Mouse (Mus musculus): ENCODE data around the gene Mgarp.
"Not testable (repeated sequence)": the region's sequence is repeated elsewhere in the genome, so short reads cannot be mapped to it uniquely, and the experiment has no call there.

Gene Mgarp

GRCm38 (mm10) chr3:51396219-51397068 is at the start of gene Mgarp:
TSS of gene Mgarp (minus strand) at chr3:51396738.
- peak; percentile 70 for DNase-seq (ENCODE audit: low read depth, low spot score)

- DNase-seq (ENCODE audit: low read depth, low spot score), result no peak
Observed at GRCm38 (mm10) chr3:51434871-51435595, 38.5 kb upstream of the Mgarp start.

GRCm38 (mm10) chr3:51434364-51434763 is 37.8 kb upstream of the Mgarp start:
- not testable (repeated sequence) for DNase-seq (ENCODE audit: low read depth, low spot score)

GRCm38 (mm10) chr3:51425394-51425793 is 28.9 kb upstream of the Mgarp start:
- DNase-seq (ENCODE audit: low read depth, low spot score), result no peak

DNA sequence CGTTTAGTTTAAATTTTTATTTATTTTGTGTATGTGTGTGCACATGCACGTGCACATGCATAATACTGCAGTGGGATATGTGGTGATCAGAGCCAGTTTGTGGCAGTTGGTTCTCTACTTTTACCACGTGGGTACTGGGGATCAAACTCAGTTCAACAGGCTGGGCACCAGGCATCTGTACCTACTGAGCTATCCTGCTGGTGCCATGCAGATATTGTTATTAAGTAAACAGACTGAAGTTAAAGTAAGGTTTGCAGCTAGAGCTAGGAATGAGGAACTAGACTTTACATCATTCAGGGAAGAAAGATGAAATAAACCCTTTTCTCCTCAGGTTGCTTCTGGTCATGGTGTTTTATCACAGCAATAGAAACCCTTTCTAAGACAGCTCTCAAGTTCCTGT is 25.4 kb upstream of the Mgarp start:
- no peak for DNase-seq (ENCODE audit: low read depth, low spot score)

DNA sequence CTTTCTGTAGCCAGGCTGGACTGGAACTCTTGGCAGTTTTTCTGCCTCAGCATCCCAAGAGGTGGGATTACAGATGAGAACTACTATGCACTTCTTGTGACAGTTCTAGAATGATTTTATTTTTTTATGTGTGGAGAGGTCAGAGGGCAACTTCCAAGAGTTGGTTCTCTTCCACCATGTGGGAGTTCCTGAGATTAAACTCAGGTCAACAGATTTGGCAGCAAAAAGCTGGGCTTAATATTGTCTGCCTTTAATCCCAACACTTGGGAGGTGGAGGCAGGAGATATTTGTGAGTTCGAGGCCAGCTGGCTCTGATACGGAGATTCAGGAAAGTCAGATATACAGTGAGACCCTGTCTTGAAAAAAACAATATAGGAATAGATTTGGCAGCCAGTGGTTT is 21.4 kb upstream of the Mgarp start:
- no peak for DNase-seq (ENCODE audit: low read depth, low spot score)

DNA sequence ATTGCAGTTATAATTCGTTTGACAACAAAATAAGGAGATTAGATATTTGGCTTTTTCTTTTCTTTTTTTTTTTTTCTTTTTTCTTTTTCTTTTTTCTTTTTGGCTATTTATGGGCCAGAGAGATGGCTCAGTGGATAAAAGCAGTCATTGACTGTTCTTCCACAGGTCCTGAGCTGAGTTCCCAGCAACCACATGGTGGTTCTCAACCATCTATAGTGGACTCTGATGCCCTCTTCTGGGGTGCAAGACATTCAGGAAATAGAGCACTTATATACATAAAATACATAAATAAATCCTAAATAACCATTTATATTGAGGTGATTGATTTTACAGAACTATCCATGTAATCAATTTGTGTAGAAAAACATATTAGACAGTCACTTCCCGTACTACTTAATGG is 20.9 kb upstream of the Mgarp start:
- no peak for DNase-seq (ENCODE audit: low read depth, low spot score)

GRCm38 (mm10) chr3:51417135-51417458 is 20.6 kb upstream of the Mgarp start:
- DNase-seq (ENCODE audit: low read depth, low spot score), result no peak

GRCm38 (mm10) chr3:51416364-51417134 is 20.0 kb upstream of the Mgarp start:
- no peak for DNase-seq (ENCODE audit: low read depth, low spot score)

GRCm38 (mm10) chr3:51416073-51416363 is 19.5 kb upstream of the Mgarp start:
- DNase-seq (ENCODE audit: low read depth, low spot score), result no peak

- DNase-seq (ENCODE audit: low read depth, low spot score), result peak; percentile 93
Observed at GRCm38 (mm10) chr3:51415098-51416072, 18.8 kb upstream of the Mgarp start, which contains the start of gene Naa15. TSS of gene Naa15 (plus strand) at chr3:51415148.

- no peak for DNase-seq (ENCODE audit: low read depth, low spot score)
Observed at GRCm38 (mm10) chr3:51413276-51413675, 16.7 kb upstream of the Mgarp start.

DNA sequence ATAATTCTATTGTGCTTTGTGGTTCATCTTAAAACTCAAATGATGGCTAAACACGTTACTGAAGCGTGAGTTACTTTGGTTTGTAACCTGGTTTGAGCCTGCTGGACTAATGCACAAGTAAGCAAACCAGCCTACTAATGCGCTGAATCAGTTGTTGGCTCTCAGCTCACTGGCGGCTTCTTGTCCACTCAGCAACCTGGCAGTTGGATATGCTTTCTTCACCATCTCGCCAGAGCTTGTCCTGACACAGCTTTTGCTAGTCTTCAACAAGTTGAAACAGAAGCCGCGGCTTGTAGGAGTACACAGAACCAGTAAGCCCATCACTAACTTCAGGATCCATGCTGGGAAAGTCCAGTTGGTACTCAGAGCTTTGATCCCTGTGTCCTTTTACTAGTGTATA is 15.9 kb upstream of the Mgarp start:
- DNase-seq (ENCODE audit: low read depth, low spot score), result no peak

- peak; percentile 89 for DNase-seq (ENCODE audit: low read depth, low spot score)
Observed at GRCm38 (mm10) chr3:51408561-51409183, 12.1 kb upstream of the Mgarp start, which contains the start of gene Ndufc1. TSS of gene Ndufc1 (minus strand) at chr3:51408988.

- DNase-seq (ENCODE audit: low read depth, low spot score), result no peak
Observed at GRCm38 (mm10) chr3:51407870-51408560, 11.5 kb upstream of the Mgarp start.

GRCm38 (mm10) chr3:51402628-51403027 is 6.1 kb upstream of the Mgarp start:
- DNase-seq (ENCODE audit: low read depth, low spot score), result no peak

GRCm38 (mm10) chr3:51402054-51402453 is 5.5 kb upstream of the Mgarp start:
- not testable (repeated sequence) for DNase-seq (ENCODE audit: low read depth, low spot score)

DNA sequence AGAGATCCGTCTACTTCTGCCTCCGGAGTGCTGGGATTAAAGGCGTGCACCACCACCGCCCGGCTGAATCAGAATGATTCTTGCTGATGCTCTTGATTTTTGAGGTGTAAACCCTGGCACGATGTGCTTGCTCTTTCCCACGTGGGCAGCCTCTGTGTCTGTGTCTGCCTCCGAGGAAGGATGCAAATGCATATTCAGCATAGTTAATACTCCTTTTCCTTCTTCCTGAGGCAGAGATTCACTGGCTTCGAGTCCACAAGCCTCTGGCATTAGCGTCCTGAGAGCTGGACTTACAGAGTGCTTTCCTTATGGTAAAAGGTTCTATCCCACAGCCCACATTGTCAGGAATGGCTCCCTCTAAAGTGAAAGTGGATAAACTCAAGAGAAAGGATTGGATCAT is 4.1 kb upstream of the Mgarp start:
- no peak for DNase-seq (ENCODE audit: low read depth, low spot score)

- no peak for DNase-seq (ENCODE audit: low read depth, low spot score)
Observed at GRCm38 (mm10) chr3:51399531-51399930, 3.0 kb upstream of the Mgarp start.

DNA sequence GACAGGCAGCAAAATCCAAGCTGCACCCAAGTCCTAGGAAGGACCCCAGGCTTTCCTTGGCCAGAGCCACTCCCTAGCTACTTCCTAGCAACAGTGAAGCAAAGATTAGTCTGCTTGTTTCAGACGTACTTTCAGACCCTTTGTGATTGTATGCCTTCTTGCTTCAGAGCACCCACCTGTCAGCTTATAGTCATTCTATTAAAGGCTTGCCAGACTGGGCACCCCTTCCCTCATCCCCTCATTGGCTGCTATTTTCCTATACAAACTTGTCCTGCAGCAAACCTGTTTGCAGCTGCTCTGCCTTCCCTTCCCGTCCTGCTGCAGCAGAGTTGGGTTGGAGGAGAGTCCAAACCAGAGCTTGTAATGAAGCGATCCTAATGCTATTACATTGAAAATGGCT is 2.1 kb upstream of the Mgarp start:
- DNase-seq (ENCODE audit: low read depth, low spot score), result no peak

Data from retina, postnatal 7 days (tissue).